Mouse (Mus musculus) embryonic facial prominence, embryonic 14.5 days (tissue): ENCODE measurements around the gene Olfr353. TPM values are rescaled to one million over a fixed set of nuclear protein-coding genes. Genes with fewer than 3 reads are reported as not detected.

ENCODE experiments used
- ATAC-seq: fragments of 200-750 bp; cut with Nextera tagmentation; 2 replicates; pipeline ENCODE4 v1.8.0; 2017; ENCODE audit warnings: low read depth, moderate number of reproducible peaks, moderate TSS enrichment
- DNase-seq: peaks from one replicate; pipeline ENCODE4 v3.0.0-alpha.2; 2015; ENCODE audit warnings: low spot score
- H3K27ac ChIP-seq: fragments of 300-500 bp; sonication (generic); replicated peaks from 2 replicates; pipeline ENCODE4 v1.5.1; 2014; ENCODE audit warnings: low read depth, mild to moderate bottlenecking, low read length, moderate library complexity
- H3K27me3 ChIP-seq: fragments of 300-500 bp; sonication (generic); replicated peaks from 2 replicates; pipeline ENCODE4 v1.6.1; 2014; ENCODE audit warnings: low read length; ENCODE audit not compliant: control insufficient read depth, insufficient read depth
- H3K36me3 ChIP-seq: fragments of 300-500 bp; sonication (generic); 2 replicates; pipeline ENCODE4 v1.6.1; 2014; ENCODE audit warnings: low read length, mixed read lengths; ENCODE audit not compliant: control insufficient read depth, insufficient read depth
- H3K4me1 ChIP-seq: fragments of 300-500 bp; sonication (generic); 2 replicates; pipeline ENCODE4 v1.6.1; 2014; ENCODE audit warnings: antibody characterized with exemption, low read length; ENCODE audit not compliant: control insufficient read depth, insufficient read depth
- H3K4me2 ChIP-seq: fragments of 300-500 bp; sonication (generic); 2 replicates; pipeline ENCODE4 v1.6.1; 2014; ENCODE audit warnings: low read depth, mild to moderate bottlenecking, low read length, moderate library complexity, mixed read lengths
- H3K4me3 ChIP-seq: fragments of 300-500 bp; sonication (generic); 2 replicates; pipeline ENCODE4 v1.5.1; 2014; ENCODE audit warnings: low read depth, mild to moderate bottlenecking, low read length
- H3K9ac ChIP-seq: fragments of 300-500 bp; sonication (generic); 2 replicates; pipeline ENCODE4 v1.6.1; 2014; ENCODE audit warnings: low read depth, mild to moderate bottlenecking, low read length, moderate library complexity, mixed read lengths
- H3K9me3 ChIP-seq: fragments of 300-500 bp; sonication (generic); 2 replicates; pipeline ENCODE4 v1.6.1; 2016; ENCODE audit warnings: low read length; ENCODE audit not compliant: control insufficient read depth
- WGBS: fragments of 180-500 bp; shearing (Covaris S2); extraction: QIAGEN DNeasy Blood & Tissue Kit; methylation state at CpG from one replicate; pipeline ENCODE4 v1.1.7; 2014; 5-methylcytosine and 5-hydroxymethylcytosine counted together
- polyA plus RNA-seq: library from polyadenylated mRNA; unstranded; fragments of >200 nt; fragmentation: Nextera tagmentation; extraction: Ambion mirVana; gene quantifications from 2 replicates; pipeline ENCODE4 v1.2.1, GENCODE M21; 2014

The Olfr353 gene
- not detected in 2 replicates for polyA plus RNA-seq

GRCm38 (mm10) chr2:36892836-36893235 lies at the start of gene Olfr353:
TSS of gene Olfr353 (minus strand) at chr2:36892936.
- no peak for DNase-seq

GRCm38 (mm10) chr2:36936821-36937220 lies 44.1 kb upstream of the Olfr353 start, which contains the start of gene Olfr356:
TSS of gene Olfr356 (plus strand) at chr2:36937121.
- H3K9me3 ChIP-seq, result no peaks in the 10 kb centered on the region; the same call in 1 of the 2 replicates
- ATAC-seq (no peak), DNase-seq (no peak)
- no peak within 1 kb of the TSS for H3K4me2 ChIP-seq
- no peaks in the 10 kb centered on the region for H3K27me3 ChIP-seq
- H3K9ac ChIP-seq, result no peak within 1 kb of the TSS
- no peak within 1 kb of the TSS for H3K27ac ChIP-seq
- no peaks in the 10 kb centered on the region for H3K4me1 ChIP-seq
- WGBS, result 79% methylated on average over 2 of the region's 2 CpGs
- H3K36me3 ChIP-seq, result no peaks in the 10 kb centered on the region
- no peak within 1 kb of the TSS for H3K4me3 ChIP-seq

More at GRCm38 (mm10) chr2:36892836-36893235, at the start of gene Olfr353:
- Histone ChIP-seq H3K4me2 (no peak within 1 kb of the TSS), H3K9me3 (0 out of 2 replicates have a peak, but pooled peaks cover 4% of the 10 kb centered on the region), H3K4me1 (no peaks in the 10 kb centered on the region), H3K36me3 (no peaks in the 10 kb centered on the region), H3K27me3 (no peaks in the 10 kb centered on the region), H3K27ac (no peak within 1 kb of the TSS), H3K9ac (no peak within 1 kb of the TSS), H3K4me3 (no peak within 1 kb of the TSS)
- no peak for ATAC-seq

GRCm38 (mm10) chr2:36928797-36929196 lies 36.1 kb upstream of the Olfr353 start, which contains the start of gene Olfr355:
TSS of gene Olfr355 (minus strand) at chr2:36928897.
- Histone ChIP-seq H3K4me1 (no peaks in the 10 kb centered on the region), H3K9me3 (0 out of 2 replicates have a peak, but pooled peaks cover 3% of the 10 kb centered on the region), H3K27me3 (no peaks in the 10 kb centered on the region), H3K9ac (no peak within 1 kb of the TSS), H3K36me3 (no peaks in the 10 kb centered on the region), H3K4me2 (no peak within 1 kb of the TSS), H3K27ac (no peak within 1 kb of the TSS), H3K4me3 (no peak within 1 kb of the TSS)
- ATAC-seq (no peak), DNase-seq (no peak)

GRCm38 (mm10) chr2:36905380-36905779 lies 12.6 kb upstream of the Olfr353 start, which contains the start of gene Olfr354:
TSS of gene Olfr354 (plus strand) at chr2:36905680.
- no peak for ATAC-seq
- no peak within 1 kb of the TSS for H3K27ac ChIP-seq
- H3K4me3 ChIP-seq, result no peak within 1 kb of the TSS
- no peaks in the 10 kb centered on the region for H3K9me3 ChIP-seq
- H3K27me3 ChIP-seq, result no peaks in the 10 kb centered on the region
- no peak within 1 kb of the TSS for H3K4me2 ChIP-seq
- DNase-seq, result no peak
- no peaks in the 10 kb centered on the region for H3K36me3 ChIP-seq
- no peak within 1 kb of the TSS for H3K9ac ChIP-seq
- H3K4me1 ChIP-seq, result no peaks in the 10 kb centered on the region

- H3K9ac ChIP-seq, result no peak overlapping the region
- no peaks in the 10 kb centered on the region for H3K27me3 ChIP-seq
- H3K36me3 ChIP-seq, result no peaks in the 10 kb centered on the region
- H3K4me3 ChIP-seq, result no peak overlapping the region
- ATAC-seq (no peak), DNase-seq (no peak)
- no peaks in the 10 kb centered on the region for H3K4me1 ChIP-seq
- no peak overlapping the region for H3K27ac ChIP-seq
- 0 out of 2 replicates have a peak, but pooled peaks cover 4% of the 10 kb centered on the region for H3K9me3 ChIP-seq
- no peak overlapping the region for H3K4me2 ChIP-seq
Measured at GRCm38 (mm10) chr2:36897114-36897513, 4.4 kb upstream of the Olfr353 start.

GRCm38 (mm10) chr2:36868160-36868559 lies 24.6 kb downstream of the Olfr353 start, which contains the start of gene Olfr352:
TSS of gene Olfr352 (plus strand) at chr2:36868460.
- no peak within 1 kb of the TSS for H3K4me3 ChIP-seq
- no peaks in the 10 kb centered on the region for H3K4me1 ChIP-seq
- 0 out of 2 replicates have a peak, but pooled peaks cover 5% of the 10 kb centered on the region for H3K9me3 ChIP-seq
- WGBS, result 81% methylated on average over 1 of the region's 1 CpGs
- H3K27ac ChIP-seq, result no peak within 1 kb of the TSS
- H3K9ac ChIP-seq, result no peak within 1 kb of the TSS
- H3K27me3 ChIP-seq, result no peaks in the 10 kb centered on the region
- peak; percentile 1 for DNase-seq
- no peaks in the 10 kb centered on the region for H3K36me3 ChIP-seq
- no peak for ATAC-seq
- no peak within 1 kb of the TSS for H3K4me2 ChIP-seq

GRCm38 (mm10) chr2:36862560-36862959 lies 30.2 kb downstream of the Olfr353 start, which contains the start of gene Olfr351:
TSS of gene Olfr351 (minus strand) at chr2:36862660.
- Histone ChIP-seq H3K4me1 (no peaks in the 10 kb centered on the region), H3K27ac (no peak within 1 kb of the TSS), H3K27me3 (no peaks in the 10 kb centered on the region), H3K36me3 (no peaks in the 10 kb centered on the region), H3K4me2 (no peak within 1 kb of the TSS), H3K9me3 (no peaks in the 10 kb centered on the region), H3K9ac (no peak within 1 kb of the TSS), H3K4me3 (no peak within 1 kb of the TSS)
- DNase-seq, result no peak
- ATAC-seq, result no peak
- 79% methylated on average over 1 of the region's 1 CpGs for WGBS

GRCm38 (mm10) chr2:36846010-36846409 lies 46.7 kb downstream of the Olfr353 start, which contains the start of gene Olfr350:
TSS of gene Olfr350 (plus strand) at chr2:36846310.
- Histone ChIP-seq H3K4me1 (no peaks in the 10 kb centered on the region), H3K4me3 (no peak within 1 kb of the TSS), H3K9ac (no peak within 1 kb of the TSS), H3K4me2 (no peak within 1 kb of the TSS), H3K36me3 (no peaks in the 10 kb centered on the region), H3K27me3 (no peaks in the 10 kb centered on the region), H3K27ac (no peak within 1 kb of the TSS), H3K9me3 (peaks cover 14% of the 10 kb centered on the region; the same call in 1 of the 2 replicates)
- ATAC-seq (no peak), DNase-seq (no peak)
- 80% methylated on average over 1 of the region's 1 CpGs for WGBS
